Mouse (Mus musculus) stomach, embryonic 14.5 days (tissue): ENCODE measurements around the gene Nova2. TPM values are rescaled to one million over a fixed set of nuclear protein-coding genes. Genes with fewer than 3 reads are reported as not detected.

ENCODE experiments used
- ATAC-seq: fragments of 200-750 bp; cut with Nextera tagmentation; 2 replicates; pipeline ENCODE4 v1.8.0; 2017; ENCODE audit warnings: low read depth, moderate TSS enrichment; ENCODE audit not compliant: insufficient number of reproducible peaks, insufficient read depth, low FRiP score
- H3K27ac ChIP-seq: fragments of 300-500 bp; sonication (generic); 2 replicates; pipeline ENCODE4 v1.5.1; 2014; ENCODE audit warnings: mild to moderate bottlenecking, low read length, moderate library complexity, mixed read lengths
- H3K27me3 ChIP-seq: fragments of 300-500 bp; sonication (generic); 2 replicates; pipeline ENCODE4 v1.6.1; 2014; ENCODE audit warnings: low read length, control low read depth, mixed read lengths; ENCODE audit not compliant: control insufficient read depth, insufficient read depth
- H3K36me3 ChIP-seq: fragments of 300-500 bp; sonication (generic); 2 replicates; pipeline ENCODE4 v1.6.1; 2014; ENCODE audit warnings: mild to moderate bottlenecking, control low read depth, low read length, moderate library complexity, mixed read lengths; ENCODE audit not compliant: control insufficient read depth, insufficient read depth
- H3K4me1 ChIP-seq: fragments of 300-500 bp; sonication (generic); 2 replicates; pipeline ENCODE4 v1.6.1; 2014; ENCODE audit warnings: low read length, control low read depth, mixed read lengths; ENCODE audit not compliant: control insufficient read depth, insufficient read depth
- H3K4me2 ChIP-seq: fragments of 300-500 bp; sonication (generic); replicated peaks from 2 replicates; pipeline ENCODE4 v1.6.1; 2014; ENCODE audit warnings: low read depth, low read length, control low read depth
- H3K4me3 ChIP-seq: fragments of 300-500 bp; sonication (generic); 2 replicates; pipeline ENCODE4 v1.5.1; 2014; ENCODE audit warnings: low read depth, low read length, control low read depth
- H3K9ac ChIP-seq: fragments of 300-500 bp; sonication (generic); replicated peaks from 2 replicates; pipeline ENCODE4 v1.6.1; 2014; ENCODE audit warnings: low read depth, mild to moderate bottlenecking, control low read depth, low read length, moderate library complexity, mixed read lengths
- H3K9me3 ChIP-seq: fragments of 300-500 bp; sonication (generic); 2 replicates; pipeline ENCODE4 v1.6.1; 2016; ENCODE audit warnings: low read depth, low read length, control low read depth; ENCODE audit not compliant: control insufficient read depth
- WGBS: fragments of 180-500 bp; shearing (Covaris S2); extraction: QIAGEN DNeasy Blood & Tissue Kit; methylation state at CpG from one replicate; pipeline ENCODE4 v1.1.7; 2014; 5-methylcytosine and 5-hydroxymethylcytosine counted together
- polyA plus RNA-seq: library from polyadenylated mRNA; unstranded; fragments of >200 nt; fragmentation: Nextera tagmentation; extraction: Ambion mirVana; gene quantifications from 2 replicates; pipeline ENCODE4 v1.2.1, GENCODE M21; 2014

The Nova2 gene
- polyA plus RNA-seq, 1 experiment from 2014 or later = 0.81 TPM

GRCm38 (mm10) chr7:18893009-18893408 lies 32.7 kb upstream of the Nova2 start:
- no peaks in the 10 kb centered on the region for H3K9me3 ChIP-seq
- no peak overlapping the region for H3K27ac ChIP-seq
- no peaks in the 10 kb centered on the region; the same call in 1 of the 2 replicates for H3K36me3 ChIP-seq
- 32% methylated on average over 27 of the region's 27 CpGs for WGBS
- peak overlapping the region; percentile 62 for H3K4me2 ChIP-seq
- peak; percentile 10; the same call in 1 of the 2 replicates for ATAC-seq
- no peaks in the 10 kb centered on the region for H3K27me3 ChIP-seq
- peak overlapping the region; percentile 22; the same call in 1 of the 2 replicates for H3K4me3 ChIP-seq
- H3K4me1 ChIP-seq = peaks cover 16% of the 10 kb centered on the region; the same call in 1 of the 2 replicates
- no peak overlapping the region for H3K9ac ChIP-seq

GRCm38 (mm10) chr7:18893651-18894430 lies 31.8 kb upstream of the Nova2 start:
- Histone ChIP-seq H3K9me3 (no peaks in the 10 kb centered on the region), H3K9ac (peak overlapping the region; percentile 33; the same call in 1 of the 2 replicates), H3K4me2 (peak overlapping the region; percentile 62), H3K4me1 (peaks cover 16% of the 10 kb centered on the region; the same call in 1 of the 2 replicates), H3K27me3 (no peaks in the 10 kb centered on the region), H3K36me3 (no peaks in the 10 kb centered on the region; the same call in 1 of the 2 replicates), H3K4me3 (peak overlapping the region; percentile 33), H3K27ac (peak overlapping the region; percentile 27; the same call in 1 of the 2 replicates)
- peak; percentile 48; the same call in 1 of the 2 replicates for ATAC-seq
- WGBS = 1% methylated on average over 41 of the region's 41 CpGs

GRCm38 (mm10) chr7:18896536-18896935 lies 29.2 kb upstream of the Nova2 start:
- Histone ChIP-seq H3K27ac (no peak overlapping the region), H3K4me1 (peaks cover 16% of the 10 kb centered on the region; the same call in 1 of the 2 replicates), H3K9me3 (no peaks in the 10 kb centered on the region), H3K4me3 (no peak overlapping the region), H3K9ac (no peak overlapping the region), H3K36me3 (peaks cover 7% of the 10 kb centered on the region; the same call in 1 of the 2 replicates), H3K4me2 (no peak overlapping the region), H3K27me3 (no peaks in the 10 kb centered on the region)
- WGBS = 49% methylated on average over 5 of the region's 5 CpGs
- no peak for ATAC-seq

GRCm38 (mm10) chr7:18900513-18900912 lies 25.2 kb upstream of the Nova2 start:
- peaks cover 11% of the 10 kb centered on the region; the same call in 1 of the 2 replicates for H3K36me3 ChIP-seq
- no peak overlapping the region for H3K4me3 ChIP-seq
- no peak overlapping the region for H3K27ac ChIP-seq
- ATAC-seq = no peak
- no peaks in the 10 kb centered on the region for H3K4me1 ChIP-seq
- H3K9ac ChIP-seq = no peak overlapping the region
- H3K4me2 ChIP-seq = no peak overlapping the region
- no peaks in the 10 kb centered on the region for H3K27me3 ChIP-seq
- WGBS = 78% methylated on average over 2 of the region's 2 CpGs
- no peaks in the 10 kb centered on the region for H3K9me3 ChIP-seq

- no peak overlapping the region for H3K4me3 ChIP-seq
- no peak for ATAC-seq
- H3K36me3 ChIP-seq = peaks cover 11% of the 10 kb centered on the region; the same call in 1 of the 2 replicates
These were observed 23.2 kb upstream of the Nova2 start for GRCm38 (mm10) chr7:18902486-18902885.

GRCm38 (mm10) chr7:18904971-18905370 lies 20.7 kb upstream of the Nova2 start:
- peaks cover 12% of the 10 kb centered on the region for H3K4me1 ChIP-seq
- no peak overlapping the region for H3K4me2 ChIP-seq
- peaks cover 11% of the 10 kb centered on the region; the same call in 1 of the 2 replicates for H3K36me3 ChIP-seq
- H3K9ac ChIP-seq = no peak overlapping the region
- WGBS = 72% methylated on average over 3 of the region's 3 CpGs
- H3K9me3 ChIP-seq = no peaks in the 10 kb centered on the region
- H3K27ac ChIP-seq = no peak overlapping the region
- no peak overlapping the region for H3K4me3 ChIP-seq
- ATAC-seq = no peak
- no peaks in the 10 kb centered on the region for H3K27me3 ChIP-seq

More at GRCm38 (mm10) chr7:18902486-18902885, 23.2 kb upstream of the Nova2 start:
- H3K9me3 ChIP-seq = no peaks in the 10 kb centered on the region
- WGBS = 69% methylated on average over 3 of the region's 3 CpGs
- H3K4me1 ChIP-seq = no peaks in the 10 kb centered on the region
- H3K4me2 ChIP-seq = no peak overlapping the region
- H3K27me3 ChIP-seq = no peaks in the 10 kb centered on the region
- no peak overlapping the region for H3K9ac ChIP-seq
- H3K27ac ChIP-seq = no peak overlapping the region

GRCm38 (mm10) chr7:18909797-18910196 lies 15.9 kb upstream of the Nova2 start:
- H3K27ac ChIP-seq = no peak overlapping the region
- H3K4me1 ChIP-seq = peaks cover 12% of the 10 kb centered on the region
- peak; percentile 1; the same call in 1 of the 2 replicates for ATAC-seq
- H3K27me3 ChIP-seq = no peaks in the 10 kb centered on the region
- H3K9me3 ChIP-seq = no peaks in the 10 kb centered on the region
- H3K4me3 ChIP-seq = peak overlapping the region; percentile 68
- H3K4me2 ChIP-seq = peak overlapping the region; percentile 54
- no peaks in the 10 kb centered on the region for H3K36me3 ChIP-seq
- WGBS = 4% methylated on average over 17 of the region's 17 CpGs
- H3K9ac ChIP-seq = peak overlapping the region; percentile 31; the same call in 1 of the 2 replicates

- H3K9ac ChIP-seq = peak within 1 kb of the TSS; percentile 31; the same call in 1 of the 2 replicates
- peak within 1 kb of the TSS; percentile 74 for H3K4me2 ChIP-seq
- H3K4me1 ChIP-seq = peaks cover 12% of the 10 kb centered on the region
- no peaks in the 10 kb centered on the region for H3K27me3 ChIP-seq
- no peaks in the 10 kb centered on the region for H3K36me3 ChIP-seq
- WGBS = under 1% methylated on average over 33 of the region's 33 CpGs
- H3K27ac ChIP-seq = no peak within 1 kb of the TSS
- H3K9me3 ChIP-seq = no peaks in the 10 kb centered on the region
- peak within 1 kb of the TSS; percentile 68 for H3K4me3 ChIP-seq
- ATAC-seq = peak; percentile 100
These were observed 15.4 kb upstream of the Nova2 start, which contains the start of gene Ccdc61 for GRCm38 (mm10) chr7:18910241-18910831. Ccdc61 (minus strand) TSS chr7:18910415.
